Mouse (Mus musculus) E14TG2a.4 (cell line): Measurements from ENCODE around the gene Zfp341.

Experiments used
- CTCF ChIP-seq: conservative IDR thresholded peaks from 2 replicates; pipeline ENCODE4 v1.5.1; 2014; ENCODE audit warnings: low read length
- NANOG ChIP-seq: IDR thresholded peaks from 2 replicates; pipeline ENCODE4 v1.6.1; 2014; ENCODE audit warnings: borderline replicate concordance, low read length, mixed read lengths

GRCm38 (mm10) chr2:154600586-154600985 lies 12.5 kb upstream of the Zfp341 start:
- no peak for TF ChIP-seq CTCF
- no peak for TF ChIP-seq NANOG
